ENCODE assay signal across 19 mouse cellular contexts in genomic region chr13:12337752-12338151, GRCm38 (mm10). TPM values are rescaled to one million over a fixed set of nuclear protein-coding genes. Genes with fewer than 3 reads are reported as not detected.
DNase-seq lines count a peak whose midpoint lies in the region; ATAC-seq and TF ChIP-seq lines count a peak whose summit lies in the region.
"Had no signal": no experiment of that assay in that cellular context is flagged by ENCODE, and none has a peak within 500 bp of the region (broad histone marks: within the 10 kb centered on the region; RNA-seq: fewer than 3 reads in every experiment).

No protein-coding gene starts in this region.

- H3K36me3 ChIP-seq in heart, embryonic 15.5 days: no peaks in the 10 kb centered on the region
- no peaks in the 10 kb centered on the region for H3K36me3 ChIP-seq in forebrain, postnatal 0 days (ENCODE audit: insufficient read depth)
- H3K36me3 ChIP-seq: embryonic facial prominence, embryonic 10.5 days; kidney, embryonic 15.5 days; limb, embryonic 13.5 days; liver, embryonic 15.5 days; midbrain, embryonic 12.5 days; stomach, embryonic 15.5 days had no signal

- peak; percentile 98 for DNase-seq in heart, adult 11 months
- DNase-seq in heart, adult 8-10 months (ENCODE audit: low spot score): peak; percentile 69
- DNase-seq in heart, postnatal 4 days: peak; percentile 74
- DNase-seq in spleen, adult 12 weeks (ENCODE audit: low spot score): no peak
- no peak for DNase-seq in testis, postnatal 14 days (ENCODE audit: low spot score)
- no peak for DNase-seq in forebrain, postnatal 0 days
- DNase-seq: cerebellum, adult 2 months; cerebellum, postnatal 36 days; kidney, postnatal 4 days had no signal

- peak overlapping the region; percentile 91 for H3K27ac ChIP-seq in heart, embryonic 15.5 days
- H3K27ac ChIP-seq in forebrain, postnatal 0 days (ENCODE audit: low read depth, low read length): no peak overlapping the region
- H3K27ac ChIP-seq: embryonic facial prominence, embryonic 10.5 days; hindbrain, postnatal 0 days; kidney, embryonic 15.5 days; limb, embryonic 13.5 days; liver, embryonic 15.5 days; midbrain, embryonic 12.5 days; stomach, embryonic 15.5 days had no signal

- ATAC-seq in heart, embryonic 15.5 days (replicated peaks; ENCODE audit: insufficient number of reproducible peaks, insufficient read depth, low FRiP score, low read depth): peak; percentile 83
- no peak for ATAC-seq in forebrain, postnatal 0 days
- ATAC-seq: hindbrain, postnatal 0 days; intestine, postnatal 0 days had no signal

- no peak for TF ChIP-seq CTCF in forebrain, postnatal 0 days (IDR thresholded peaks at IDR 0.05; ENCODE audit: low read depth)

- WGBS in heart, embryonic 15.5 days: 46% methylated on average over 7 of the region's 7 CpGs
- WGBS in forebrain, postnatal 0 days: 81% methylated on average over 7 of the region's 7 CpGs

- peaks cover 30% of the 10 kb centered on the region for H3K4me1 ChIP-seq in heart, embryonic 15.5 days (replicated peaks)
- 0 out of 2 replicates have a peak, but pooled peaks cover 3% of the 10 kb centered on the region for H3K4me1 ChIP-seq in forebrain, postnatal 0 days (ENCODE audit: insufficient read depth)

- H3K4me3 ChIP-seq in heart, embryonic 15.5 days: peak overlapping the region; percentile 68
- H3K4me3 ChIP-seq in forebrain, postnatal 0 days (ENCODE audit: low read depth, low read length): no peak overlapping the region
- H3K4me3 ChIP-seq: embryonic facial prominence, embryonic 10.5 days; kidney, embryonic 15.5 days; limb, embryonic 13.5 days; liver, embryonic 15.5 days; midbrain, embryonic 12.5 days; stomach, embryonic 15.5 days had no signal

- H3K4me2 ChIP-seq in heart, embryonic 15.5 days: peak overlapping the region; percentile 62
- H3K4me2 ChIP-seq in forebrain, postnatal 0 days (ENCODE audit: low read depth): no peak overlapping the region
- H3K4me2 ChIP-seq: kidney, embryonic 15.5 days; limb, embryonic 13.5 days; liver, embryonic 15.5 days; midbrain, embryonic 12.5 days; stomach, embryonic 15.5 days had no signal

- no peaks in the 10 kb centered on the region for H3K9me3 ChIP-seq in heart, embryonic 15.5 days (replicated peaks)
- no peaks in the 10 kb centered on the region for H3K9me3 ChIP-seq in forebrain, postnatal 0 days (ENCODE audit: low read length)
- H3K9me3 ChIP-seq: embryonic facial prominence, embryonic 10.5 days; kidney, embryonic 15.5 days; limb, embryonic 13.5 days; liver, embryonic 15.5 days; midbrain, embryonic 12.5 days; stomach, embryonic 15.5 days had no signal

- H3K27me3 ChIP-seq in heart, embryonic 15.5 days: no peaks in the 10 kb centered on the region
- no peaks in the 10 kb centered on the region for H3K27me3 ChIP-seq in forebrain, postnatal 0 days (ENCODE audit: insufficient read depth, low read length)
- H3K27me3 ChIP-seq: kidney, embryonic 15.5 days; midbrain, embryonic 12.5 days; stomach, embryonic 15.5 days had no signal

- H3K9ac ChIP-seq in heart, embryonic 15.5 days: peak overlapping the region; percentile 57; the same call in 1 of the 2 replicates
- H3K9ac ChIP-seq in forebrain, postnatal 0 days: no peak overlapping the region
- H3K9ac ChIP-seq: kidney, embryonic 15.5 days; limb, embryonic 13.5 days; liver, embryonic 15.5 days; midbrain, embryonic 12.5 days; stomach, embryonic 15.5 days had no signal

RNA-seq across cellular contexts. Expression of gene Actn2, which starts 2.8 kb away (rescaled TPM):
- total RNA-seq in heart, adult 8-10 months (2022): 1,000 to 10,000 TPM; 1,621 to 2,329 (median 1,848) TPM
- 1,445 and 1,519 TPM in 2 replicates for polyA plus RNA-seq in heart, embryonic 15.5 days (2015; fragmentation: Nextera tagmentation; extraction: Ambion mirVana)
- total RNA-seq in heart, postnatal 4 days (2021): 1,000 to 10,000 TPM; 2,111 to 2,171 TPM
- total RNA-seq in forebrain, postnatal 0 days (2014; rRNA removed): 3.9 and 5.9 TPM in 2 replicates
- polyA plus RNA-seq in forebrain, postnatal 0 days (2015; fragmentation: Nextera tagmentation; extraction: Ambion mirVana): 6.0 TPM in 2 replicates
- total RNA-seq: granulocyte monocyte progenitor cell, adult 5-6 weeks had no signal

RNA-seq across cellular contexts. Expression of gene Heatr1, which starts 57.1 kb away (rescaled TPM):
- total RNA-seq in heart, adult 8-10 months (2022): 10 to 100 TPM; 13.0 to 18.1 (median 15.9) TPM
- 6.2 and 10.1 TPM in 2 replicates for polyA plus RNA-seq in heart, embryonic 15.5 days (2015; fragmentation: Nextera tagmentation; extraction: Ambion mirVana)
- 10 to 100 TPM; 19.8 to 20.4 TPM for total RNA-seq in heart, postnatal 4 days (2021)
- total RNA-seq in forebrain, postnatal 0 days (2014; rRNA removed): 16.2 and 17.8 TPM in 2 replicates
- 5.2 and 6.0 TPM in 2 replicates for polyA plus RNA-seq in forebrain, postnatal 0 days (2015; fragmentation: Nextera tagmentation; extraction: Ambion mirVana)

Comparison
In these comparisons a context has a peak if more than half of its experiments do, and no peak if none do; other contexts are left out.
1. DNase-seq: peak in heart, adult 11 months (single experiment), heart, adult 8-10 months (single experiment) and heart, postnatal 4 days (single experiment); none in spleen, adult 12 weeks (single experiment), testis, postnatal 14 days (single experiment) and forebrain, postnatal 0 days (single experiment).
2. RNA of gene Actn2, which starts 2.8 kb away (total RNA-seq): 2,111 to 2,171 TPM in heart, postnatal 4 days and 1,621 to 2,329 TPM in heart, adult 8-10 months; 3.9 to 5.9 TPM in forebrain, postnatal 0 days; every median in the first group is over 100 times any median in the second.